Mouse (Mus musculus) megakaryocyte, adult 5-6 weeks (primary cell): ENCODE results near the gene Clec4a1. TPM values are rescaled to one million over a fixed set of nuclear protein-coding genes. Genes with fewer than 3 reads are reported as not detected.

ENCODE experiments used
- total RNA-seq, 2 experiments: library from RNA; stranded (forward) in 1 of 2; stranded (reverse) in 1 of 2; fragments of 153-499, 151-499 nt in 1 of 2; fragments of 221-1000, 200-1000 nt in 1 of 2; gene quantifications; 2 replicates each; pipeline versions ENCODE4 v1.2.3 to v1.2.4; 2015 to 2017

Clec4a1 gene
- total RNA-seq, 2 experiments from 2014 or later: 94.5 to 267 TPM

Other genes starting within 250 kb of the Clec4a1 start
- gene Nanog, start 214.4 kb upstream of the Clec4a1 start, total RNA-seq (2015): not detected in 2 replicates
- gene Nanog, start 214.4 kb upstream of the Clec4a1 start, total RNA-seq (2017): not detected in 2 replicates
- 44.5 and 48.4 TPM in 2 replicates for gene Slc2a3, start 120.2 kb upstream of the Clec4a1 start, total RNA-seq (2015)
- gene Slc2a3, start 120.2 kb upstream of the Clec4a1 start, total RNA-seq (2017): 51.4 and 63.5 TPM in 2 replicates
- 35.6 and 43.1 TPM in 2 replicates for gene Foxj2, start 101.9 kb upstream of the Clec4a1 start, total RNA-seq (2015)
- gene Foxj2, start 101.9 kb upstream of the Clec4a1 start, total RNA-seq (2017): 10.2 and 16.1 TPM in 2 replicates
- gene C3ar1, start 65.7 kb upstream of the Clec4a1 start, total RNA-seq (2015): 4.4 and 5.3 TPM in 2 replicates
- gene C3ar1, start 65.7 kb upstream of the Clec4a1 start, total RNA-seq (2017): 4.7 and 5.0 TPM in 2 replicates
- gene Necap1, start 47.4 kb upstream of the Clec4a1 start, total RNA-seq (2015): 33.0 and 34.4 TPM in 2 replicates
- 24.9 and 25.9 TPM in 2 replicates for gene Necap1, start 47.4 kb upstream of the Clec4a1 start, total RNA-seq (2017)
- gene Clec4a3, start 30.7 kb downstream of the Clec4a1 start, total RNA-seq (2015): 175 and 204 TPM in 2 replicates
- gene Clec4a3, start 30.7 kb downstream of the Clec4a1 start, total RNA-seq (2017): 148 and 150 TPM in 2 replicates
- 1.9 and 2.4 TPM in 2 replicates for gene Clec4a4, start 68.5 kb downstream of the Clec4a1 start, total RNA-seq (2015)
- gene Clec4a4, start 68.5 kb downstream of the Clec4a1 start, total RNA-seq (2017): 0.40 and 0.53 TPM in 2 replicates
- gene Clec4b1, start 128.1 kb downstream of the Clec4a1 start, total RNA-seq (2015): 35.7 and 37.7 TPM in 2 replicates
- 26.7 and 30.1 TPM in 2 replicates for gene Clec4b1, start 128.1 kb downstream of the Clec4a1 start, total RNA-seq (2017)
- gene Clec4a2, start 184.6 kb downstream of the Clec4a1 start, total RNA-seq (2015): 336 and 371 TPM in 2 replicates
- 258 and 267 TPM in 2 replicates for gene Clec4a2, start 184.6 kb downstream of the Clec4a1 start, total RNA-seq (2017)